Mouse (Mus musculus) liver, embryonic 14.5 days (tissue): ENCODE results near the gene Plekho2. TPM values are rescaled to one million over a fixed set of nuclear protein-coding genes. Genes with fewer than 3 reads are reported as not detected.

Experiments used
- ATAC-seq: fragments of 200-750 bp; cut with Nextera tagmentation; 2 replicates; pipeline ENCODE4 v1.8.0; 2017; ENCODE audit warnings: moderate number of reproducible peaks, mild to moderate bottlenecking, moderate library complexity; ENCODE audit not compliant: insufficient read depth
- DNase-seq, 3 experiments: peaks; one replicate each; pipeline ENCODE4 v3.0.0-alpha.2; 2012 to 2013; ENCODE audit warnings: low read depth in 3 of 3, low spot score in 3 of 3
- H3K27ac ChIP-seq: fragments of 300-500 bp; sonication (generic); 2 replicates; pipeline ENCODE4 v1.5.1; 2014; ENCODE audit warnings: moderate library complexity, mild to moderate bottlenecking, control low read depth, inconsistent platforms
- H3K27me3 ChIP-seq: fragments of 300-500 bp; sonication (generic); 2 replicates; pipeline ENCODE4 v1.6.1; 2014; ENCODE audit warnings: mild to moderate bottlenecking, low read length, moderate library complexity; ENCODE audit not compliant: control insufficient read depth, insufficient read depth
- H3K36me3 ChIP-seq: fragments of 300-500 bp; sonication (generic); replicated peaks from 2 replicates; pipeline ENCODE4 v1.6.1; 2014; ENCODE audit warnings: low read depth; ENCODE audit not compliant: control insufficient read depth, insufficient read depth
- H3K4me1 ChIP-seq, 2 experiments: fragments of 200-500 bp in 1 of 2; fragments of 300-500 bp in 1 of 2; sonication (generic) in 1 of 2; replicated peaks; 2 replicates each; pipeline ENCODE4 v1.6.1; 2012 to 2014; ENCODE audit warnings: antibody characterized with exemption in 1 of 2, inconsistent platforms in 1 of 2, low read length in 1 of 2; ENCODE audit not compliant: control insufficient read depth in 2 of 2, insufficient read depth in 2 of 2
- H3K4me2 ChIP-seq: fragments of 300-500 bp; sonication (generic); 2 replicates; pipeline ENCODE4 v1.6.1; 2014; ENCODE audit warnings: low read depth, mild to moderate bottlenecking, control low read depth, moderate library complexity
- H3K4me3 ChIP-seq, 2 experiments: fragments of 200-500 bp in 1 of 2; fragments of 300-500 bp in 1 of 2; sonication (generic) in 1 of 2; 2 replicates each; pipeline ENCODE4 v1.5.1; 2012 to 2014; ENCODE audit warnings: low read depth in 2 of 2, low read length in 2 of 2, mild to moderate bottlenecking in 2 of 2, control low read depth in 1 of 2, inconsistent platforms in 1 of 2, moderate library complexity in 1 of 2; ENCODE audit not compliant: insufficient read depth in 1 of 2
- H3K9ac ChIP-seq: fragments of 300-500 bp; sonication (generic); replicated peaks from 2 replicates; pipeline ENCODE4 v1.6.1; 2014; ENCODE audit warnings: mild to moderate bottlenecking, control low read depth, moderate library complexity
- H3K9me3 ChIP-seq: fragments of 300-500 bp; sonication (generic); 2 replicates; pipeline ENCODE4 v1.6.1; 2016; ENCODE audit warnings: low read length, mixed read lengths; ENCODE audit not compliant: control insufficient read depth
- CTCF ChIP-seq: IDR thresholded peaks from 2 replicates; pipeline ENCODE4 v1.5.1; 2016; ENCODE audit warnings: antibody characterized with exemption, low read depth, control low read depth
- EP300 ChIP-seq: IDR thresholded peaks from 2 replicates; pipeline ENCODE4 v1.6.1; 2016; ENCODE audit warnings: antibody characterized with exemption, low read depth
- WGBS: fragments of 180-500 bp; shearing (Covaris S2); extraction: QIAGEN DNeasy Blood & Tissue Kit; methylation state at CpG from one replicate; pipeline ENCODE4 v1.1.7; 2014; ENCODE audit not compliant: insufficient replicate concordance; 5-methylcytosine and 5-hydroxymethylcytosine counted together
- polyA plus RNA-seq, 2 experiments: library from polyadenylated mRNA; depleted of rRNA in 1 of 2; stranded (reverse) in 1 of 2; unstranded in 1 of 2; fragments of >200 nt; fragmentation: Nextera tagmentation in 1 of 2; extraction: Ambion mirVana in 1 of 2; gene quantifications; 2 replicates each; pipeline versions ENCODE4 v1.2.1 to v1.2.3; 2012 to 2014

Gene Plekho2
- polyA plus RNA-seq, 2 experiments: 15.7 to 21.5 TPM

GRCm38 (mm10) chr9:65541126-65542068, 38.4 kb downstream of the Plekho2 start:
- 26% methylated on average over 13 of the region's 13 CpGs for WGBS
- no peak for TF ChIP-seq EP300
- TF ChIP-seq CTCF: no peak

GRCm38 (mm10) chr9:65539697-65540096, 40.1 kb downstream of the Plekho2 start:
- Histone ChIP-seq H3K9me3 (no peaks in the 10 kb centered on the region), H3K4me2 (no peak overlapping the region), H3K27me3 (no peaks in the 10 kb centered on the region), H3K4me3 (no peak overlapping the region), H3K9ac (no peak overlapping the region), H3K27ac (no peak overlapping the region), H3K36me3 (no peaks in the 10 kb centered on the region), H3K4me1 (peaks cover 21 to 42% of the 10 kb centered on the region in 2 experiments)
- TF ChIP-seq CTCF (no peak), EP300 (no peak)
- DNase-seq (no peak), ATAC-seq (no peak)
- 70% methylated on average over 9 of the region's 9 CpGs for WGBS

More at GRCm38 (mm10) chr9:65541126-65542068, 38.4 kb downstream of the Plekho2 start:
- ATAC-seq (peak; percentile 62), DNase-seq (peak in 1 of 3 experiments; percentile 61)
- H3K27me3 ChIP-seq: no peaks in the 10 kb centered on the region
- H3K36me3 ChIP-seq: no peaks in the 10 kb centered on the region
- no peak overlapping the region for H3K9ac ChIP-seq
- peaks cover 27 to 43% of the 10 kb centered on the region in 2 experiments for H3K4me1 ChIP-seq
- H3K4me2 ChIP-seq: no peak overlapping the region
- H3K9me3 ChIP-seq: no peaks in the 10 kb centered on the region
- no peak overlapping the region for H3K4me3 ChIP-seq
- peak overlapping the region; percentile 70 for H3K27ac ChIP-seq

GRCm38 (mm10) chr9:65537901-65538630, 41.8 kb downstream of the Plekho2 start:
- H3K4me2 ChIP-seq: no peak overlapping the region
- no peaks in the 10 kb centered on the region for H3K27me3 ChIP-seq
- no peak overlapping the region for H3K4me3 ChIP-seq
- peaks cover 21 to 44% of the 10 kb centered on the region in 2 experiments for H3K4me1 ChIP-seq
- no peak for TF ChIP-seq EP300
- no peak for TF ChIP-seq CTCF
- no peaks in the 10 kb centered on the region for H3K9me3 ChIP-seq
- no peak overlapping the region for H3K9ac ChIP-seq
- 70% methylated on average over 8 of the region's 8 CpGs for WGBS
- H3K27ac ChIP-seq: no peak overlapping the region
- H3K36me3 ChIP-seq: no peaks in the 10 kb centered on the region
- ATAC-seq (no peak), DNase-seq (no peak)

GRCm38 (mm10) chr9:65536491-65536890, 43.3 kb downstream of the Plekho2 start:
- no peaks in the 10 kb centered on the region for H3K36me3 ChIP-seq
- ATAC-seq (no peak), DNase-seq (no peak)
- 59% methylated on average over 4 of the region's 4 CpGs for WGBS
- H3K9ac ChIP-seq: no peak overlapping the region
- no peak overlapping the region for H3K27ac ChIP-seq
- H3K9me3 ChIP-seq: no peaks in the 10 kb centered on the region
- no peak overlapping the region for H3K4me3 ChIP-seq
- H3K4me2 ChIP-seq: no peak overlapping the region; the same call in 1 of the 2 replicates
- no peaks in the 10 kb centered on the region for H3K27me3 ChIP-seq
- TF ChIP-seq EP300: no peak
- TF ChIP-seq CTCF: 0 out of 2 replicates have a peak, but pooled peaks have one; percentile 3
- peaks cover 9 to 31% of the 10 kb centered on the region in 2 experiments for H3K4me1 ChIP-seq
